In the genomic region with DNA sequence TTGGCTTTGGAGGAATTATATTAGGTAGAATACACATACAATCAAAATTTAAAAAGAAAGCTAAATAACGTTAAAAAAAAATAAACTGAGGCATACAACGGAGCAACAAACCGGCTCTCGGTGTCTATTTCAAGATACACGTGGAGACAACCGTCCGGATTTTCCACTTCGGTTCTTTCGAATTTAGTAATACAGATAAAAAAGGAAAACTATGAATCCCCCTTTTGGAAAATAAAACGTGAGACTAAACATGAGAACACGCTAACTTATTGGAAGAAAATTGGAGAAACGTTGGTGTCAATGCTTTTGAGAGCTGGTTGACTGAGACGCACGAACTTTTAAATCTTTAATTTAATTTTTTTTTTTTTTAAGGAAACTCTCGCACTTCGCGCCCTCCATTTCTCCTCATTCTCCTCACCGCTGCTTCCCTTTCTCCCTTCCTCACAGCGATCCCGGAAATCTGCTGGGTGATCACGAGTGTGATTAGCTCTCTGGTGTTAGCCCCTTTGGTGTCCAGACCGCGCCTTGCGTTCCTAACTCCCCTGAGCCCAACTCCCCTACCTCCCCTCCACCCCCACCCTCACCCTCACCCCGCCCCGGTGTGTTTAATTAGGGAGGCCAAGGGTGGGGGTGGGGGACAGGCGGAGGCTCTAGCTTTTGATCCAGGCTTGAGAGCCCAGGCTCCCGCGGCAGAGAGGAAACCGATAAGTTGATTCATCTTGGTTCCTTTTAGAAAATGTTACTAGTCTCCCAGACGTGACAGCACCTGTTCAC, we compare ENCODE assay signal across 13 mouse cellular contexts. TPM values are rescaled to one million over a fixed set of nuclear protein-coding genes. Genes with fewer than 3 reads are reported as not detected.
A peak's percentile ranks its signal among the peaks of the same experiment; 100 is the strongest.
DNase-seq lines count a peak whose midpoint lies in the region; ATAC-seq and TF ChIP-seq lines count a peak whose summit lies in the region.
"Had no signal": no experiment of that assay in that cellular context is flagged by ENCODE, and none has a peak within 500 bp of the region (broad histone marks: within the 10 kb centered on the region; RNA-seq: fewer than 3 reads in every experiment).

No protein-coding gene starts in this region.

- no peak for DNase-seq in forebrain, embryonic 11.5 days (ENCODE audit: low spot score)
- no peak for DNase-seq in stomach, postnatal 0 days (ENCODE audit: low spot score)
- DNase-seq in limb, embryonic 14.5 days (ENCODE audit: low spot score), result no peak
- DNase-seq in frontal cortex, postnatal 36 days (ENCODE audit: low spot score in 2 of 2), result no peak
- no peak for DNase-seq in natural killer cell, adult 2 months (ENCODE audit: low spot score in 2 of 2)
- DNase-seq: cerebellum, postnatal 14 days; heart, adult 2 months; kidney, adult 18-20 months; lung, postnatal 4 days; thymus, postnatal 36 days had no signal

- H3K4me2 ChIP-seq in forebrain, embryonic 11.5 days (ENCODE audit: low read depth, low read length, severe bottlenecking), result 0 out of 2 replicates have a peak overlapping the region, but pooled peaks have one; percentile 6
- H3K4me2 ChIP-seq in forebrain, embryonic 15.5 days (replicated peaks), result no peak overlapping the region
- 0 out of 2 replicates have a peak overlapping the region, but pooled peaks have one; percentile 4 for H3K4me2 ChIP-seq in stomach, embryonic 14.5 days (replicated peaks; ENCODE audit: low read depth, low read length)
- no peak overlapping the region for H3K4me2 ChIP-seq in stomach, postnatal 0 days (replicated peaks; ENCODE audit: low read depth)
- peak overlapping the region; percentile 16; the same call in 1 of the 2 replicates for H3K4me2 ChIP-seq in limb, embryonic 14.5 days (replicated peaks; ENCODE audit: low read depth, low read length, severe bottlenecking)

- H3K27me3 ChIP-seq in forebrain, embryonic 11.5 days (ENCODE audit: control insufficient read depth, insufficient read depth, low read length), result peaks cover 78% of the 10 kb centered on the region
- peaks cover 85% of the 10 kb centered on the region for H3K27me3 ChIP-seq in forebrain, embryonic 15.5 days
- H3K27me3 ChIP-seq in stomach, embryonic 14.5 days (ENCODE audit: control insufficient read depth, insufficient read depth, low read length), result peaks cover 69% of the 10 kb centered on the region
- peaks cover 20% of the 10 kb centered on the region; the same call in 1 of the 2 replicates for H3K27me3 ChIP-seq in stomach, postnatal 0 days (ENCODE audit: control insufficient read depth, insufficient read depth, low read length)
- peaks cover 75% of the 10 kb centered on the region for H3K27me3 ChIP-seq in limb, embryonic 14.5 days (ENCODE audit: control insufficient read depth, insufficient read depth, low read length)

- ATAC-seq in forebrain, embryonic 11.5 days (replicated peaks; ENCODE audit: low FRiP score), result 0 out of 2 replicates have a peak, but pooled peaks have one; percentile 42
- ATAC-seq in forebrain, embryonic 15.5 days (replicated peaks), result no peak
- ATAC-seq in stomach, embryonic 14.5 days (ENCODE audit: insufficient number of reproducible peaks, insufficient read depth, low FRiP score, low read depth), result no peak
- no peak for ATAC-seq in stomach, postnatal 0 days (ENCODE audit: low FRiP score, low TSS enrichment)
- no peak for ATAC-seq in limb, embryonic 14.5 days (ENCODE audit: low FRiP score, low read depth)
- no peak for ATAC-seq in cerebellum, adult (ENCODE audit: insufficient number of reproducible peaks, low FRiP score, low TSS enrichment)

- no peak for TF ChIP-seq CTCF in stomach, postnatal 0 days (IDR thresholded peaks at IDR 0.05; ENCODE audit: low read depth)

- under 1% methylated on average over 31 of the region's 31 CpGs for WGBS in forebrain, embryonic 11.5 days
- WGBS in forebrain, embryonic 15.5 days, result 1% methylated on average over 31 of the region's 31 CpGs
- under 1% methylated on average over 31 of the region's 31 CpGs for WGBS in stomach, embryonic 14.5 days
- WGBS in stomach, postnatal 0 days, result 2% methylated on average over 31 of the region's 31 CpGs
- 3% methylated on average over 31 of the region's 31 CpGs for WGBS in limb, embryonic 14.5 days

- H3K9ac ChIP-seq in forebrain, embryonic 11.5 days (ENCODE audit: low read length), result no peak overlapping the region
- H3K9ac ChIP-seq in forebrain, embryonic 15.5 days (replicated peaks), result no peak overlapping the region
- H3K9ac ChIP-seq in stomach, embryonic 14.5 days (replicated peaks; ENCODE audit: low read depth, low read length), result no peak overlapping the region
- H3K9ac ChIP-seq in stomach, postnatal 0 days (ENCODE audit: low read length), result no peak overlapping the region
- H3K9ac ChIP-seq in limb, embryonic 14.5 days (ENCODE audit: low read depth, low read length, severe bottlenecking), result no peak overlapping the region

- H3K9me3 ChIP-seq in forebrain, embryonic 11.5 days (ENCODE audit: control insufficient read depth, low read length), result no peaks in the 10 kb centered on the region
- H3K9me3 ChIP-seq in forebrain, embryonic 15.5 days, result peaks cover 3% of the 10 kb centered on the region; the same call in 1 of the 2 replicates
- no peaks in the 10 kb centered on the region for H3K9me3 ChIP-seq in stomach, embryonic 14.5 days (ENCODE audit: control insufficient read depth, low read depth, low read length)
- H3K9me3 ChIP-seq in stomach, postnatal 0 days (ENCODE audit: control insufficient read depth, low read length), result no peaks in the 10 kb centered on the region
- H3K9me3 ChIP-seq in limb, embryonic 14.5 days (ENCODE audit: control insufficient read depth, low read length), result no peaks in the 10 kb centered on the region

- no peak overlapping the region for H3K4me3 ChIP-seq in forebrain, embryonic 11.5 days (ENCODE audit: low read depth, low read length)
- no peak overlapping the region for H3K4me3 ChIP-seq in forebrain, embryonic 15.5 days
- H3K4me3 ChIP-seq in stomach, embryonic 14.5 days (ENCODE audit: low read depth, low read length), result no peak overlapping the region
- no peak overlapping the region for H3K4me3 ChIP-seq in stomach, postnatal 0 days (ENCODE audit: low read depth, low read length)
- H3K4me3 ChIP-seq in limb, embryonic 14.5 days (replicated peaks; ENCODE audit: low read length), result no peak overlapping the region
- H3K4me3 ChIP-seq: heart, adult 2 months had no signal

- H3K27ac ChIP-seq in forebrain, embryonic 11.5 days (ENCODE audit: low read depth, low read length), result no peak overlapping the region
- H3K27ac ChIP-seq in forebrain, embryonic 15.5 days (replicated peaks), result no peak overlapping the region
- no peak overlapping the region for H3K27ac ChIP-seq in stomach, embryonic 14.5 days (ENCODE audit: low read length)
- no peak overlapping the region for H3K27ac ChIP-seq in stomach, postnatal 0 days (replicated peaks)
- H3K27ac ChIP-seq in limb, embryonic 14.5 days (replicated peaks; ENCODE audit: low read depth, low read length), result no peak overlapping the region
- H3K27ac ChIP-seq: heart, adult 2 months had no signal

- no peak for TF ChIP-seq POLR2A in limb, embryonic 14.5 days (IDR thresholded peaks at IDR 0.05; ENCODE audit: borderline replicate concordance, extremely low read depth, insufficient read depth, insufficient read length)

- H3K4me1 ChIP-seq in forebrain, embryonic 11.5 days (replicated peaks; ENCODE audit: control insufficient read depth, insufficient read depth, low read length), result no peaks in the 10 kb centered on the region
- H3K4me1 ChIP-seq in forebrain, embryonic 15.5 days, result no peaks in the 10 kb centered on the region
- H3K4me1 ChIP-seq in stomach, embryonic 14.5 days (ENCODE audit: control insufficient read depth, insufficient read depth, low read length), result no peaks in the 10 kb centered on the region
- H3K4me1 ChIP-seq in stomach, postnatal 0 days (replicated peaks; ENCODE audit: control insufficient read depth, insufficient read depth), result 0 out of 2 replicates have a peak, but pooled peaks cover 2% of the 10 kb centered on the region
- H3K4me1 ChIP-seq in limb, embryonic 14.5 days (ENCODE audit: control insufficient read depth, insufficient read depth, low read length), result no peaks in the 10 kb centered on the region

- TF ChIP-seq EP300 in stomach, postnatal 0 days (optimal IDR thresholded peaks at IDR 0.05), result no peak

- no peaks in the 10 kb centered on the region for H3K36me3 ChIP-seq in forebrain, embryonic 11.5 days (ENCODE audit: control insufficient read depth, insufficient read depth, low read length)
- H3K36me3 ChIP-seq in forebrain, embryonic 15.5 days, result no peaks in the 10 kb centered on the region
- no peaks in the 10 kb centered on the region for H3K36me3 ChIP-seq in stomach, embryonic 14.5 days (ENCODE audit: control insufficient read depth, insufficient read depth, low read length)
- no peaks in the 10 kb centered on the region for H3K36me3 ChIP-seq in stomach, postnatal 0 days (ENCODE audit: control insufficient read depth, insufficient read depth, low read length)
- no peaks in the 10 kb centered on the region for H3K36me3 ChIP-seq in limb, embryonic 14.5 days (ENCODE audit: control insufficient read depth, insufficient read depth, low read length)

RNA-seq across cellular contexts. Expression of a gene that starts 25.9 kb away (rescaled TPM):
- 15.6 and 17.1 TPM in 2 replicates for polyA plus RNA-seq in forebrain, embryonic 11.5 days (2014; fragmentation: Nextera tagmentation; extraction: Ambion mirVana)
- polyA plus RNA-seq in forebrain, embryonic 15.5 days (2015; fragmentation: Nextera tagmentation; extraction: Ambion mirVana), result 1.9 and 3.8 TPM in 2 replicates
- 0.23 TPM in 1 of 2 replicates, not detected in the other for polyA plus RNA-seq in stomach, embryonic 14.5 days (2014; fragmentation: Nextera tagmentation; extraction: Ambion mirVana)
- polyA plus RNA-seq in stomach, postnatal 0 days (2015; fragmentation: Nextera tagmentation; extraction: Ambion mirVana), result 0.12 TPM in 1 of 2 replicates, not detected in the other
- 43.2 and 64.9 TPM in 2 replicates for polyA plus RNA-seq in limb, embryonic 14.5 days (2012; rRNA removed)
- 42.4 and 52.7 TPM in 2 replicates for polyA plus RNA-seq in limb, embryonic 14.5 days (2014; fragmentation: Nextera tagmentation; extraction: Ambion mirVana)

Comparison
In these comparisons a context has a peak if more than half of its experiments do, and no peak if none do; other contexts are left out.
1. H3K4me2 ChIP-seq: peak in forebrain, embryonic 11.5 days (single experiment), stomach, embryonic 14.5 days (single experiment) and limb, embryonic 14.5 days (single experiment); none in forebrain, embryonic 15.5 days (single experiment) and stomach, postnatal 0 days (single experiment).